Mouse (Mus musculus) inflammation-experienced regulatory T-cells, adult 6 months (primary cell): ENCODE data around the gene Nom1. TPM values are rescaled to one million over a fixed set of nuclear protein-coding genes. Genes with fewer than 3 reads are reported as not detected.

Source experiments
- polyA plus RNA-seq, 3 experiments: library from polyadenylated mRNA; unstranded; fragments of 100-300 nt; shearing (Covaris generic); gene quantifications; one replicate each; pipeline ENCODE4 v1.2.1; 2017

Nom1 gene
- polyA plus RNA-seq, 3 experiments from 2014 or later = 7.8 to 14.4 (median 11.4) TPM

Other genes starting within 250 kb of the Nom1 start
- gene Rnf32, start 238.7 kb upstream of the Nom1 start, polyA plus RNA-seq = 1 to 10 TPM in 1 of 3 experiments, under 1 TPM in 2; 0.78 to 2.0 (median 0.99) TPM
- gene Lmbr1, start 56.3 kb upstream of the Nom1 start, polyA plus RNA-seq = 1 to 10 TPM in 1 of 3 experiments, under 1 TPM in 2; 0.50 to 1.5 (median 0.85) TPM
- not detected for gene Mnx1, start 43.8 kb downstream of the Nom1 start, polyA plus RNA-seq
- 10 to 100 TPM; 16.3 to 23.7 (median 21.3) TPM for gene Ube3c, start 134.6 kb downstream of the Nom1 start, polyA plus RNA-seq